Mouse (Mus musculus): ENCODE results near the gene Ufm1. TPM values are rescaled to one million over a fixed set of nuclear protein-coding genes. Genes with fewer than 3 reads are reported as not detected.

The Ufm1 gene
- polyA plus RNA-seq, 1 experiment from 2014 or later: 41.9 TPM

GRCm38 (mm10) chr3:53847726-53848125 lies 15.9 kb downstream of the Ufm1 start:
- H3K36me3 ChIP-seq (ENCODE audit: control insufficient read depth, insufficient read depth): no peaks in the 10 kb centered on the region
- H3K27me3 ChIP-seq (ENCODE audit: control insufficient read depth, insufficient read depth, low read depth, low read length): no peaks in the 10 kb centered on the region
- WGBS (ENCODE audit: insufficient replicate concordance): 70% methylated on average over 4 of the region's 4 CpGs
- H3K27ac ChIP-seq (ENCODE audit: low read length): no peak overlapping the region
- no peaks in the 10 kb centered on the region for H3K9me3 ChIP-seq (replicated peaks; ENCODE audit: control insufficient read depth, low read length)
- no peak overlapping the region for H3K4me2 ChIP-seq (ENCODE audit: low read depth, low read length)
- no peak overlapping the region for H3K9ac ChIP-seq (ENCODE audit: low read depth, low read length)
- no peaks in the 10 kb centered on the region for H3K4me1 ChIP-seq (ENCODE audit: control insufficient read depth, low read depth, low read length)
- ATAC-seq (ENCODE audit: low read depth): no peak
- H3K4me3 ChIP-seq (ENCODE audit: low read depth, low read length): no peak overlapping the region

- no peak for ATAC-seq (ENCODE audit: low read depth)
- Histone ChIP-seq H3K27ac (ENCODE audit: low read length) (no peak overlapping the region), H3K9me3 (replicated peaks; ENCODE audit: control insufficient read depth, low read length) (no peaks in the 10 kb centered on the region), H3K4me3 (ENCODE audit: low read depth, low read length) (no peak overlapping the region), H3K9ac (ENCODE audit: low read depth, low read length) (no peak overlapping the region), H3K36me3 (ENCODE audit: control insufficient read depth, insufficient read depth) (no peaks in the 10 kb centered on the region), H3K4me1 (ENCODE audit: control insufficient read depth, low read depth, low read length) (no peaks in the 10 kb centered on the region), H3K4me2 (ENCODE audit: low read depth, low read length) (no peak overlapping the region), H3K27me3 (ENCODE audit: control insufficient read depth, insufficient read depth, low read depth, low read length) (no peaks in the 10 kb centered on the region)
- WGBS (ENCODE audit: insufficient replicate concordance): 56% methylated on average over 7 of the region's 7 CpGs
These were observed 17.3 kb downstream of the Ufm1 start for GRCm38 (mm10) chr3:53846206-53846928.

GRCm38 (mm10) chr3:53844786-53845185 lies 18.8 kb downstream of the Ufm1 start, which contains the start of gene Gm10985:
Gene Gm10985 (plus strand): TSS chr3:53845086.
- 48% methylated on average over 2 of the region's 2 CpGs for whole genome bisulfite sequencing (ENCODE audit: insufficient replicate concordance)
- Histone ChIP-seq H3K9ac (ENCODE audit: low read depth, low read length) (no peak within 1 kb of the TSS), H3K36me3 (ENCODE audit: control insufficient read depth, insufficient read depth) (no peaks in the 10 kb centered on the region), H3K4me2 (ENCODE audit: low read depth, low read length) (no peak within 1 kb of the TSS), H3K4me1 (ENCODE audit: control insufficient read depth, low read depth, low read length) (no peaks in the 10 kb centered on the region), H3K9me3 (replicated peaks; ENCODE audit: control insufficient read depth, low read length) (no peaks in the 10 kb centered on the region), H3K27me3 (ENCODE audit: control insufficient read depth, insufficient read depth, low read depth, low read length) (no peaks in the 10 kb centered on the region), H3K27ac (ENCODE audit: low read length) (no peak within 1 kb of the TSS), H3K4me3 (ENCODE audit: low read depth, low read length) (no peak within 1 kb of the TSS)
- ATAC-seq (ENCODE audit: low read depth): no peak

- H3K4me1 ChIP-seq (ENCODE audit: control insufficient read depth, low read depth, low read length): no peaks in the 10 kb centered on the region
- H3K27me3 ChIP-seq (ENCODE audit: control insufficient read depth, insufficient read depth, low read depth, low read length): no peaks in the 10 kb centered on the region
- ATAC-seq (ENCODE audit: low read depth): no peak
- WGBS (ENCODE audit: insufficient replicate concordance): 53% methylated on average over 2 of the region's 2 CpGs
- H3K36me3 ChIP-seq (ENCODE audit: control insufficient read depth, insufficient read depth): no peaks in the 10 kb centered on the region
- H3K9me3 ChIP-seq (replicated peaks; ENCODE audit: control insufficient read depth, low read length): no peaks in the 10 kb centered on the region
- no peak overlapping the region for H3K9ac ChIP-seq (ENCODE audit: low read depth, low read length)
- no peak overlapping the region for H3K4me2 ChIP-seq (ENCODE audit: low read depth, low read length)
- no peak overlapping the region for H3K4me3 ChIP-seq (ENCODE audit: low read depth, low read length)
- no peak overlapping the region for H3K27ac ChIP-seq (ENCODE audit: low read length)
These were observed 29.4 kb downstream of the Ufm1 start for GRCm38 (mm10) chr3:53834238-53834637.

- Histone ChIP-seq H3K36me3 (ENCODE audit: control insufficient read depth, insufficient read depth) (no peaks in the 10 kb centered on the region), H3K9me3 (replicated peaks; ENCODE audit: control insufficient read depth, low read length) (no peaks in the 10 kb centered on the region), H3K4me1 (ENCODE audit: control insufficient read depth, low read depth, low read length) (no peaks in the 10 kb centered on the region), H3K27ac (ENCODE audit: low read length) (no peak overlapping the region), H3K4me3 (ENCODE audit: low read depth, low read length) (no peak overlapping the region), H3K4me2 (ENCODE audit: low read depth, low read length) (no peak overlapping the region), H3K27me3 (ENCODE audit: control insufficient read depth, insufficient read depth, low read depth, low read length) (no peaks in the 10 kb centered on the region), H3K9ac (ENCODE audit: low read depth, low read length) (no peak overlapping the region)
- ATAC-seq (ENCODE audit: low read depth): no peak
- WGBS (ENCODE audit: insufficient replicate concordance): 56% methylated on average over 7 of the region's 7 CpGs
These were observed 50.1 kb downstream of the Ufm1 start for GRCm38 (mm10) chr3:53813421-53813977.

Other genes with a start within 250 kb of the Ufm1 start
- 0.29 and 0.41 TPM in 2 replicates for gene Frem2, start 206.5 kb downstream of the Ufm1 start, polyA plus RNA-seq (2015; fragmentation: Nextera tagmentation; extraction: Ambion mirVana)
- not detected in 2 replicates for gene Gm10985, start 18.7 kb downstream of the Ufm1 start, polyA plus RNA-seq (2015; fragmentation: Nextera tagmentation; extraction: Ambion mirVana)

Data from liver, embryonic 16.5 days (tissue).